Mouse (Mus musculus) layer of hippocampus, adult 11-12 months (tissue): ENCODE measurements at regions not wholly inside any gene's neighbourhood (a gene's known extent, or its start where the extent isn't known, plus 50 kb on each side); places are given as distances from the start of the nearest gene placed in this dataset.

Experiments used
- DNase-seq: peaks from one replicate; pipeline ENCODE4 v3.0.0; 2022; ENCODE audit warnings: low spot score

DNA sequence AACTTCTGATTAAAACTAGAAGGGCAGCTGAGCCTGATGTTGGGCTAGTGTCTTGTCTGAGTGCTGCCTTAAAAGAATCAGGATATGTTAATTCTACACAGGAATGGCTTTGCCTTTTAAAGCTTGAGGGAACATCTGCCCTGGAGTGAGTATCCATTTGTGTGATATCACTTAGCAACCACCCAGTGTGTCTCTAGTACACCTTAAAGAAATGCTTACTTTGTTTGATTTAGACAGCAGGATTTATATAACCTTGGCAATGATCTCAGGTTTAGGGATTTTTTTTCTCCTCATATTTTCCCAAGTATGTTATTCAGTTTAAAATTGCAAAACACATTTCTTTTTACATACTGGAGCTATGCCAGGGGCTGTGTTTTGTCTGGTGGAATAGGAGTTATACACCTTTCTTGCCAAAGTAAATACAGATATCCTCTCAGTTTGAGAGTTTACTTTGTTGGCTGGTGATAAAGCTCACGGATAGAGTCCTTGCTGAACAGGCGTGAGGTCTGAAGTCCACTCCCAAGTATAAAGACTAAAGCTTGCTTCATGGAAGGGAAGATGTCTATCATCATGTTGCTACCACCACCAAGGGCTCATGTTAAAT, 206.6 kb downstream of the Rsl24d1 start:
- no peak for DNase-seq

DNA sequence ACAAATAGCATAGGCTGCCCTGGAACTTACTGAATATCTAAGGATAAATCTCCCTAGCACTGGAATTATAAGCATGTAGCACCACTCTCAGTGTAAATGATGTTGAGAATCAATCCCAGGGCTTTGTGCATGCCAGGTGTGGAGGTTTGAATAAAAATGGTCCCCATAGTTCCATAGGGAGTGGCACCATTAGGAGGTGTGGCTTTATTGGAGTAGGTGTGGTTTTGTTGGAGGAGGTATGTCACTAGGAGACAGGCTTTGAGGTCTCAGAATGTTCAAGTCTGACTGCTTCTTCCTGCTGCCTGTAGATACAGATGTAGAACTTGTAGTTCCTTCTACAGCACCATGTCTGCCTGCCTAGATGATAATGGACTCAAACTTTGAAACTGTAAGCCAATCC, 217.8 kb downstream of the Rsl24d1 start:
- no peak for DNase-seq

DNA sequence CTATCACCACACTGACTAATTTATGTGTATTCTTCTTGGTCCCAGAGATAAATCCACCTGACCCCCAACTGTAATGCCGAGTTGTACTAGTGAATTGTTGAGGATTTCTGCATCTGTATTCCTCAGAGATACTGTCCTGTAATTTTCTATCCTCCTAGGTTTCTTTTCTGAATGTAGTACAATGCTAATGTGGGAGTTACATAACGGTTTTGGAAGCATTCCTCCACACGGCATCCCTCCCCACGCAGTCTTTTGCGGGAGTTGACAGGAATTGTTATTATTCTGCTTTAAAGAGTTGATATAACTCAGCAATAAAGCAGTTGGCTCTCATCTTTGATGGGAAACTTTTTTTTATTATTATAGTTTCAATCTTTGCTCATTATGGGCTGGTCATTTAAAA, 222.8 kb downstream of the Rsl24d1 start:
- DNase-seq, result peak; percentile 4

DNA sequence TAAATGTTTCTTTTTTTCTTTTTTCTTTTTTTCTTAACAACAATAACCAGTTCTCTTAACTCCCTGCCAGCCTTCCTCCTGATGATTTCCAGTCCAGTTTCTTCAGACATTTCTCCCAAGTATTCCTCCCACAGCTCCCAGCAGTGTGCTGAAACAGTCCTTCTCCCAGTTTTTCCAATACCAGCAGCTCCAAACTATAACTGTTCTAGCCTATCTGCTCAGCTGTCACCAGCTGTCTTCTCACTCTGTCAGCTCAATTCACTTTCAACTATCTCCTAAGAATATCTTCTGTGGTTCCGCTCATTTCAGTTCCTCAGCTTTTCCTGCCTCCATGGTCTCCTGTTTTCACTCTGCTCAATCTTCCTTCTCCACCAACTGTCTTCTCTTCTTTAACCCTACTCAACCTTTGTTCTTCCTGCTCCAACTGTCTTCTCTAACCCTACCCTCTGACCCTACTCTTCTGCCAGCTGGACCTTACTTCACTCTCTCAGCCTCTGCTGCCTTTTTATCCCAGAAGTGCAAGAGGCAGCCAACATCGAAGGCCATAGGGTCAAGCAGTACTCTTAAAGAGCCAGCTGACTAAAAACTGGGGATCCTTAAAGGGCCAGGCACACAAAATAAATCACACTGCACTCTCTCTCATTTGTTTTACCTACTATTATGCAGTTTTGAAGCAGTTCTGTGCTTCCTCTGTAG, 224.0 kb downstream of the Rsl24d1 start:
- no peak for DNase-seq

DNA sequence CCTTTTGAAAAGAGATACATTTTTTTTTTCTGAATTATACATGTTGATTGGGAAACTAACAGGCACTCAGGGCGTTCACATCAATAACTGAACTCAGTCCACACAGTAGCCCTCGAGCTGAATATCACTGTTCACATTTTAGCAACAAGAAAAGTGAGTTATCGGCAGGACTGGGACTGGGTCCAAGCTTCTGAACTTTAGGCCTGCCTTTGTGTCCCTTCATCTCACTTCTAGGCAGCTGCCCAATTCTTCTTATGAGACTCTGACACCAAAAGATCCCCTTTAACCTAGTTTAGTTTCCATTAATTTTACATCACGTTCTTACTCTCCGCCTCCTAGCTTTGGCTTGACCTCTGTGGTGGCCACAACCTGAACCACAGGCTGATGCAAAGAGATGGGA, 242.7 kb downstream of the Rsl24d1 start:
- no peak for DNase-seq

DNA sequence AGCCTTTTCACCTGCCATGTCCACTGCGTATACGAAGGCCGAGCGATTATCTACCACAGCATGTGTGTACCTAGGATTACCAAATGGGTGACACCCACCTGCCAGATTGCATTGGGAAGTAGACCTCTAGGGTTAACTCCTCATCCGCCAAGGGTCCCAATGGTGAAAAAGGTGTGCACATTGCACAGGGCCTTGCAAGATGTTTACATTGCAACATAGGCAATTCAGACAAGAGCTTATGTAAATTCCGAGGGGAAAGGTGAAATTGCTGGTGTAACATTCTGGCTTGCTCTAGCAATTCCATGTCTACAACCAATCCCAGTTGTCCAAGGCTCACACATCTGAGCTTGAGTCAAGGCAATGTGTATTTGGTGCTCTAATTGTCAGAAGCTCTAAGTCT, 245.7 kb downstream of the Rsl24d1 start:
- DNase-seq, result no peak

DNA sequence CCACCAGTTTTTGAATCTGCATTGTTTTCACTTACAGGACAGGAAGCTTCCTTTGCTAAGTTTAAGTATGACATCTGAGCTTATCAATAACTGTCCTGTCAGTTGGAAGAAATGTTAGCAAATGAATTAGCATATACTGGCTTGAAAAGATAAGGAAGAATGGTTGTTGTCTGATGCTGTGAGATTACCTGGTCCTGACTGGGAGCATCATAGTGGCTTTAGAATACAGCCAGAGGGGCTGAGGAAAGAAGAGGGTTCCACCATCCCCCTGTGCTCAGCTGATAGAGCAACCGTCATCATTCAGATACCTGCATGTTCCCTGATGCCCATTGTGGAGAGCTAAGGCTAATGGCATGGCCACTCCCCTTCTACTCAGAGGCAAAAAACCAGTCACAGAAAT, 267.5 kb downstream of the Rsl24d1 start:
- DNase-seq, result no peak

DNA sequence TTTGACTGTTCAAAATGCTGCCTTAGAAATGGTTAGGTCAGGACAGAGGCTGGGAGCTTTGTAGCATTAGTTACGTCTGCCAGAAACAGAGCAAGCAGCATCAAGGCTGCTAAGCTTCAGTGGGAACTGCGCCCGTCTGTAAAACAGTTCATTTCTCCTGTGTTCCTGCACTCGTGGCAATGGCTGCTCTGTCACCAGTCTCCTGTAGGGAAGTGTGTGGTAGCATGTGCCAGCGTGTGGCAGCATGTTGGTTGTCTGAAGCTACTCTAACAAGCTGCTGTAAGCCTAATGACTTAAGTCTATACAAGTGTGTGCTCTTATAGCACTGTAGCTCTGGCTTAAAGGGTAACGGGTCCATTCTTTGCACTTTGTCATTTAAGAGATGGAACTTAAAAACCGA, 278.8 kb downstream of the Rsl24d1 start:
- no peak for DNase-seq

DNA sequence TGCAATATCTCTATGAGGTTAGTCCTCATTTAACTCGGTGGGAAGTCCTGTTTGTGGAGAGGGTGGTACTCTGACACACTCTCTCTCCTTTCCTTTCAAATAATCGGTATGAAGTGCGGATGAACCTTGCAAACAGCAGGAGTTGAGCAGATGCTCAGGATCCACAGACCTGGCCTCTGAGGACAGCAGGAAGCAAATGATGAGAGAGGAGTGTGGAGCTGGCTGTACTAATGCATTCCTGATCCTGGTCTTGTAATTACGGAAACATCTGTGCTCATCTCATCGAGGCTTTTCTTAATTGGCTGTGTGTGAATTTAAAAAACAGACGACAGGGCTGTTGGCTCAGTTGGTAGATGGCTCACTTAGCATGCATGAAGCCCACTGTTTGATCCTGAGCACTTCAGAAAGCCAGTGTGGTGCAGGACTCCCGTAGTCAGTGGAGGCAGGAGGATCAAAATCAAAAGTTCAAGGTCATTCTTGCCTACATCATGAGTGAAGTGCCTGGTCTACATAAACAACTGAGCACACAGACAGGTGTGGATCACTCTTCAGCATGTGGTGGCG, 300.2 kb downstream of the Rsl24d1 start:
- DNase-seq, result no peak

DNA sequence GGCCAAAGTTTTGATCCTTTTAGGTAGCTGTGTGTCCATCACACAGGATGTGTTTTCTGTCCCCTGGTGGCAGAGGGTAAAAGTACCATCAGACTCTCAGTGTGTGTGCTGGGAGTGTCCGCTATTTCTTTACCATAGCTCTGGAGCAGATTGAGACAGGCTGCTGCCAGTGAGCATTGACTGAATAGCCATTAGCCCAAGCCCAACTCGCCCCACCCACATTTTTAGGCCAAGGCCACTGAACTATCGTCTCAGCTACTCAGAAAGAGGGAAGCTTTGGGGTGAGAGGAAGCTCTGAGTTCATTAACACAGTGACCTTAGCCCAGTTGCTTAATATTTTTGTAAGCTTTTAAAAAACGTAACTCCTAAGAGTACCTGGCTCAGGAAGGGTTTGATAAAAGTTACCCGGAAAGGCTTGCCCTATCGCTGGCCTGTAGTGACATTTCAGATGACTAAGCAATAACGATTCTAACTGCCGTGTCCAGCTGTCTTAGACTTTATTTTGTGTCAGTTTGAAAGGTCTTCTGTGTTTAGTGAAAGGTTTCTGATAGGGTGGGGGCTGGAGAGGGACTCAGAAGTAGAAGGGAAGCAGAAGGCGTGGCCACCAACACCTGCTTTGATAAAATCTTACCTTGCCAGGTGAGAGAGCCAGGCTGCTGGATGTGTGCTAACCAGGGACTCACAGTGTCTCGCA, 303.0 kb downstream of the Rsl24d1 start:
- DNase-seq, result no peak
